Mouse (Mus musculus) limb, embryonic 14.5 days (tissue): Measurements from ENCODE around the gene Dapk2. TPM values are rescaled to one million over a fixed set of nuclear protein-coding genes. Genes with fewer than 3 reads are reported as not detected.

Experiments used
- ATAC-seq: fragments of 200-750 bp; cut with Nextera tagmentation; 2 replicates; pipeline ENCODE4 v1.8.0; 2017; ENCODE audit warnings: low read depth, moderate number of reproducible peaks, moderate TSS enrichment; ENCODE audit not compliant: low FRiP score
- DNase-seq: peaks from one replicate; pipeline ENCODE4 v3.0.0-alpha.2; 2015; ENCODE audit warnings: low spot score
- H3K27ac ChIP-seq: fragments of 300-500 bp; sonication (generic); replicated peaks from 2 replicates; pipeline ENCODE4 v1.5.1; 2014; ENCODE audit warnings: low read depth, mild to moderate bottlenecking, low read length, moderate library complexity, mixed read lengths
- H3K27me3 ChIP-seq: fragments of 300-500 bp; sonication (generic); 2 replicates; pipeline ENCODE4 v1.6.1; 2014; ENCODE audit warnings: low read length, mixed read lengths; ENCODE audit not compliant: control insufficient read depth, insufficient read depth
- H3K36me3 ChIP-seq: fragments of 300-500 bp; sonication (generic); 2 replicates; pipeline ENCODE4 v1.6.1; 2014; ENCODE audit warnings: mild to moderate bottlenecking, low read length, moderate library complexity, mixed read lengths; ENCODE audit not compliant: control insufficient read depth, insufficient read depth
- H3K4me1 ChIP-seq: fragments of 300-500 bp; sonication (generic); 2 replicates; pipeline ENCODE4 v1.6.1; 2014; ENCODE audit warnings: antibody characterized with exemption, low read length, mixed read lengths; ENCODE audit not compliant: control insufficient read depth, insufficient read depth
- H3K4me2 ChIP-seq: fragments of 300-500 bp; sonication (generic); replicated peaks from 2 replicates; pipeline ENCODE4 v1.6.1; 2014; ENCODE audit warnings: low read depth, mild to moderate bottlenecking, low read length, moderate library complexity; ENCODE audit not compliant: severe bottlenecking
- H3K4me3 ChIP-seq: fragments of 300-500 bp; sonication (generic); replicated peaks from 2 replicates; pipeline ENCODE4 v1.5.1; 2014; ENCODE audit warnings: low read length
- H3K9ac ChIP-seq: fragments of 300-500 bp; sonication (generic); 2 replicates; pipeline ENCODE4 v1.6.1; 2014; ENCODE audit warnings: mild to moderate bottlenecking, low read depth, low read length, moderate library complexity; ENCODE audit not compliant: severe bottlenecking
- H3K9me3 ChIP-seq: fragments of 300-500 bp; sonication (generic); 2 replicates; pipeline ENCODE4 v1.6.1; 2016; ENCODE audit warnings: low read length; ENCODE audit not compliant: control insufficient read depth
- POLR2A ChIP-seq: fragments of 200-500 bp; IDR thresholded peaks from 2 replicates; pipeline ENCODE4 v1.8.0; 2012; ENCODE audit warnings: inconsistent platforms, mild to moderate bottlenecking, moderate library complexity, borderline replicate concordance; ENCODE audit not compliant: insufficient read depth, insufficient read length; ENCODE audit errors: extremely low read depth
- WGBS: fragments of 180-500 bp; shearing (Covaris S2); extraction: QIAGEN DNeasy Blood & Tissue Kit; methylation state at CpG from one replicate; pipeline ENCODE4 v1.1.7; 2014; 5-methylcytosine and 5-hydroxymethylcytosine counted together
- polyA plus RNA-seq, 2 experiments: library from polyadenylated mRNA; depleted of rRNA in 1 of 2; stranded (reverse) in 1 of 2; unstranded in 1 of 2; fragments of >200 nt; fragmentation: Nextera tagmentation in 1 of 2; extraction: Ambion mirVana in 1 of 2; gene quantifications; 2 replicates each; pipeline versions ENCODE4 v1.2.1 to v1.2.3; 2012 to 2014

Dapk2 gene
- polyA plus RNA-seq, 2 experiments: 4.5 to 5.0 TPM

DNA sequence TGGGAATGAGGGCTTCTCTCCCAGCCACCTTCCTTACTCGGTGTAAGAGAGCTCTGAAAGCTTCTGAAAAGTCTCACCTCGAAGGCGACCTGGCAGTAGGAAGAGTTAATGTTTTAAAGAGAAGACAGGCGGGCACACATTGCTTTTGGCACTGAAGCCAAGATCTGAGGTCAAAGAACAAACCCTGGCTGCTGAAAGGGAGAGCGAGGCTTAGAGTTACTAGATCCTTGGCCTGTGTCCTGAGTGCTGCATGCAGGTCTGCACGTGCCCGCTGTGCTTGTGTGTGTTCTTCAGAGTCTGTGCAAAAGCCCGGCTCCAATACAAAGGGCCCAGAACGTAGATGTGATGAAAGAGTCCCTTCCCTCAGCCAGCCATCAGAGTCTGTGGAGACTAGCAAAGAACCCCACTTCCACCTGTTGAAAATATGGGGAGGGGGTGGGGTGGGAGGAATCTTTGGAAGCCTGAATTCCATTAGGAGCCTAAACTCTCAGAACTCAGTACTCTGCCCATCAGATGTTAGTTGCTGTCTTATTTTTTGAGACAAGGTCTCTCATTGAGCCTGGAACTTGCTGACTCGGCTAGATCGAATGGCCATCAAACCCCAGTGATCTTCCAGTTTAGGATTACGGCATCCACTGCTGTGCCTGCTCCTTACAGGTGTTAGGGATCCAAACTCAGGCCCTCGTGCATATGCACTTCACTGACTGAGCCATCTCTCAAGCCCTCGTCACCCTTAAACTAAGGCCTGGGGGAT, 41.8 kb downstream of the Dapk2 start:
- ATAC-seq: no peak
- Histone ChIP-seq H3K4me1 (no peaks in the 10 kb centered on the region; the same call in 1 of the 2 replicates), H3K27me3 (no peaks in the 10 kb centered on the region), H3K27ac (no peak overlapping the region), H3K36me3 (no peaks in the 10 kb centered on the region), H3K4me3 (no peak overlapping the region), H3K9me3 (no peaks in the 10 kb centered on the region), H3K9ac (no peak overlapping the region), H3K4me2 (no peak overlapping the region)
- 77% methylated on average over 14 of the region's 14 CpGs for WGBS
- no peak for DNase-seq
- TF ChIP-seq POLR2A: no peak

- Histone ChIP-seq H3K9me3 (no peaks in the 10 kb centered on the region), H3K9ac (no peak overlapping the region), H3K36me3 (no peaks in the 10 kb centered on the region), H3K27me3 (no peaks in the 10 kb centered on the region), H3K27ac (no peak overlapping the region), H3K4me3 (no peak overlapping the region), H3K4me2 (no peak overlapping the region), H3K4me1 (no peaks in the 10 kb centered on the region; the same call in 1 of the 2 replicates)
- WGBS: 73% methylated on average over 5 of the region's 5 CpGs
- ATAC-seq (no peak), DNase-seq (no peak)
- no peak for TF ChIP-seq POLR2A
These were observed 42.4 kb downstream of the Dapk2 start for GRCm38 (mm10) chr9:66200411-66200789.

DNA sequence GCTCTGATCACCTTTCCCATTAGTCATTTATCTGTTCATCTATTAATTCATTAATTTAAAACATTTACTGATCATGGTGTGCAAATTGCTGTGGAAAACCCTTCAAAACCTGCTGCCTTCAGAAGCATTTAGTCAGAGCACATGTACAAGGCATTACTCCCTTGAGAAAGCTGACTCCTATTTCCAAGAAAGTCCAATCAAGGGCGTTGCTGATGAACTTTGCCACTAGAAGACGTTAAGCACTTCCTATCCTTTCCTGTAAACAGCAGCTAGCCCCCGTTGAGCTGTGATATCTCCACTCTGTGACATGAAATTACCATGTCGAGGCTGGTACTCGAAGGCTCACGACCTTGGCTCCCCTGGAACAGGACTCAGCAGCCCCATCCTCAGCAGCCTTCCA, 43.6 kb downstream of the Dapk2 start:
- no peak overlapping the region for H3K4me2 ChIP-seq
- H3K4me1 ChIP-seq: no peaks in the 10 kb centered on the region; the same call in 1 of the 2 replicates
- no peaks in the 10 kb centered on the region for H3K9me3 ChIP-seq
- no peak overlapping the region for H3K27ac ChIP-seq
- no peak for TF ChIP-seq POLR2A
- ATAC-seq: no peak
- H3K36me3 ChIP-seq: no peaks in the 10 kb centered on the region
- H3K9ac ChIP-seq: no peak overlapping the region
- H3K27me3 ChIP-seq: no peaks in the 10 kb centered on the region
- WGBS: 57% methylated on average over 6 of the region's 6 CpGs
- DNase-seq: no peak
- no peak overlapping the region for H3K4me3 ChIP-seq

DNA sequence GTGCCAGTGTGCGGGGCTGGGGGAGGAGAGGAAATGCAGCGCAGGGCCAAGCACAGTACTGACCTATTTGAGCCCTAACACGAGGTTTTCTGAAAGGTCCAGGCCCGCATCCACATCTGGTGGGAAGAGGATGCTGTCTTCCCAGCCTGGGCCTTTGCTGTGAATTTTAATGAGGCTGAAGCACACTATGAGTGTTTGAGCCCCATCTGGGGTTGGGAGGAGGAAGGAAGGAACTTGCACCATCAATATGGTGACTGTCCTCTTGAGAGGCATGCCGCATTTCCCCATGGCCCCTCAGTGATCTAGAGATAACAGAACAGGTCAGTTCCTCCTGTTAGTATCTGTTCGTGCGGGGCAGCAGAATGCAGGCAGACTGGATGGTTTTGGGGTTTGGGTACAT, 44.4 kb downstream of the Dapk2 start:
- no peak overlapping the region for H3K9ac ChIP-seq
- ATAC-seq (no peak), DNase-seq (no peak)
- no peak overlapping the region for H3K4me3 ChIP-seq
- H3K4me2 ChIP-seq: no peak overlapping the region
- H3K27ac ChIP-seq: no peak overlapping the region
- no peak for TF ChIP-seq POLR2A
- H3K27me3 ChIP-seq: no peaks in the 10 kb centered on the region
- WGBS: 74% methylated on average over 7 of the region's 7 CpGs
- no peaks in the 10 kb centered on the region for H3K9me3 ChIP-seq
- no peaks in the 10 kb centered on the region for H3K36me3 ChIP-seq
- H3K4me1 ChIP-seq: no peaks in the 10 kb centered on the region

DNA sequence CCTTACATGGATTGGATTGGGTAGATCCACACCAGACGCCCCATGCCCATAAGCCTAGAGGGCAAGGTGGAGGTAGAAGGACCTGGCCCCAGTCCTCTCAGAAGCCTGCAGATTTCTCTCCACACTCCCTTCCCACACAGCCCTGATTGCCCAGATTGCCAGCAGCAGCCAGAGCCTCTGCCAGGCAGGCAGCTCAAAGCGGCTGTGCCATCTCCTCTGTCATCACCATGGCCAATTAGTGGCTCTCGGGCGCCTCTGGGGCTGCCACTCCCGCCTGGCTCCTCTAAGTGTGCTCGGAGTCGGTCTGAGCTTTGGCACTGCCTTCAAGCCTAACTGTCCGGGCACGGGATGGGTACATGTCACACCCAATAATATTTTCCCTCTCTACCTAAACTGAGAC, 47.7 kb downstream of the Dapk2 start:
- ATAC-seq (no peak), DNase-seq (no peak)
- Histone ChIP-seq H3K9ac (no peak overlapping the region), H3K4me1 (no peaks in the 10 kb centered on the region), H3K27ac (no peak overlapping the region), H3K9me3 (no peaks in the 10 kb centered on the region), H3K4me2 (no peak overlapping the region), H3K27me3 (no peaks in the 10 kb centered on the region), H3K36me3 (no peaks in the 10 kb centered on the region), H3K4me3 (no peak overlapping the region)
- no peak for TF ChIP-seq POLR2A
- WGBS: 79% methylated on average over 9 of the region's 9 CpGs
